Mouse (Mus musculus): Measurements from ENCODE around the gene Lpin1. TPM values are rescaled to one million over a fixed set of nuclear protein-coding genes. Genes with fewer than 3 reads are reported as not detected.

The Lpin1 gene
- polyA plus RNA-seq, 1 experiment, result 34.2 TPM

DNA sequence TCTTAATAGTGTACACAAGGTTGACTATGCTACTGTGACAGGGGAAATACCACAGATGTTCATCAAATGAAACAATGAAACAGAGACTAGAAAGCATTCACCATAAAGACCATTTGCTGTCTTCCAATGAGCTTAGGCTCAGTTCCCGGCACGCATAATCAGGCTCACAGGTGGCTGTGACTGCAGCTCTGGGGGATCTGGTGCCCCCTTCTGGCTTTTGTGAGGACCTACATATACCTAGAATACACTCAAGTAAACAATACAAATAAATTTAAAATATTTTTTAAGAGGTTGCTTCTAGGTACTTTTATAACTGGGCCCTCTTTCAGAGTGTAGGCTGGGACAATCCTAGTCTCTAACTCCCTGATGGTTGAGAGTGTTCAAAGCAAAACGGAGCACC, 106.5 kb downstream of the Lpin1 start:
- WGBS, result 89% methylated on average over 3 of the region's 3 CpGs

DNA sequence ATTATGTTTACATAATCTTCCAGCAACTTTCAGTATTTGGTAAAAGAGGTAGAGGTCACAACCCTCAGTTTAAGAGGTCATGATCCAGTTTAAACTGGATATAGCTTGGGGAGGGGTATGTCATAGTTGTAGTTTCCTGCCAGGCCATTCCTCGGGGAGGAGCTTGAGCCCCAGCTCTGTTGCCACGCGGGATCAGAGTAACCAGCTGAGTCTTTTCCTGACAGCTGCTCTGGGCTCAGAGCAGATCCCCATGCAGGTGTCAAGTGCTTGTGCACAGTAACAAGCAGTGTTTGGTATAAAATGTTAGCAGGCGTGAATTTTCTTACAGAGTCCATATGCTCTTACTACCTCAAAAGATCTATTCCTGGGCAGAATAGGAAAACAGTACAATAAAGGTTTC, 112.8 kb downstream of the Lpin1 start:
- Histone ChIP-seq H3K27ac (ENCODE audit: insufficient read depth, low read depth, low read length) (no peak overlapping the region), H3K4me3 (ENCODE audit: insufficient read depth, low read depth, low read length) (no peak overlapping the region), H3K4me1 (ENCODE audit: control insufficient read depth, insufficient read depth, low read length) (no peaks in the 10 kb centered on the region), H3K36me3 (ENCODE audit: control insufficient read depth, insufficient read depth, low read length) (no peaks in the 10 kb centered on the region), H3K27me3 (replicated peaks; ENCODE audit: control insufficient read depth, insufficient read depth, low read length) (no peaks in the 10 kb centered on the region)
- DNase-seq, result no peak
- WGBS, result 41% methylated on average over 4 of the region's 4 CpGs
- TF ChIP-seq CTCF (conservative IDR thresholded peaks at IDR 0.05; ENCODE audit: insufficient read depth, insufficient read length, low read depth, low read length) (no peak), POLR2A (IDR thresholded peaks at IDR 0.05; ENCODE audit: low read depth, low read length) (no peak)

More for the DNA sequence above, 106.5 kb downstream of the Lpin1 start:
- Histone ChIP-seq H3K27ac (ENCODE audit: insufficient read depth, low read depth, low read length) (no peak overlapping the region), H3K4me3 (ENCODE audit: insufficient read depth, low read depth, low read length) (no peak overlapping the region), H3K36me3 (ENCODE audit: control insufficient read depth, insufficient read depth, low read length) (no peaks in the 10 kb centered on the region), H3K4me1 (ENCODE audit: control insufficient read depth, insufficient read depth, low read length) (no peaks in the 10 kb centered on the region), H3K27me3 (replicated peaks; ENCODE audit: control insufficient read depth, insufficient read depth, low read length) (no peaks in the 10 kb centered on the region)
- 0 out of 2 replicates have a peak, but pooled peaks have one; percentile 2 for TF ChIP-seq CTCF (conservative IDR thresholded peaks at IDR 0.05; ENCODE audit: insufficient read depth, insufficient read length, low read depth, low read length)
- TF ChIP-seq POLR2A (IDR thresholded peaks at IDR 0.05; ENCODE audit: low read depth, low read length), result no peak
- no peak for DNase-seq

DNA sequence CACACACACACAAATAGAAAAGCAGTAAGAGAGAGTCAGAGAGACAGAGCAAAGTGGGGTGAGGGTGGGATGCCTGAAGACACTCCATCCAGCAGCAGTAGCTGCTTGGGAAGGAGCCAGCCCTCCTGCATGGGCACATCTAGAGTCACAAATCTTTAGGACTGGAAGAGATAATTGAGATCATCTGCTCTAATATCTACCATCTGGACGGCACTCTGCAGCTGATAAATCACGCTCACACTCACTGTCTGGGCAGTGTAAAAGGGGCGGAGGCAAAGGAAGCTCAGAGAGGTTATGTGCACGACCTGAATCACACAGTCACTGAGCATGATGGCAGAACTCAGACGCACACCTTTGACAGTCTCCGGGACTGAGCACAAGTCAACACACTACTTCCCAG, 118.1 kb downstream of the Lpin1 start:
- TF ChIP-seq CTCF (conservative IDR thresholded peaks at IDR 0.05; ENCODE audit: insufficient read depth, insufficient read length, low read depth, low read length) (no peak), POLR2A (IDR thresholded peaks at IDR 0.05; ENCODE audit: low read depth, low read length) (no peak)
- DNase-seq, result no peak
- no peaks in the 10 kb centered on the region for H3K27me3 ChIP-seq (replicated peaks; ENCODE audit: control insufficient read depth, insufficient read depth, low read length)
- H3K4me1 ChIP-seq (ENCODE audit: control insufficient read depth, insufficient read depth, low read length), result no peaks in the 10 kb centered on the region
- 59% methylated on average over 6 of the region's 6 CpGs for WGBS
- no peak overlapping the region for H3K27ac ChIP-seq (ENCODE audit: insufficient read depth, low read depth, low read length)
- H3K36me3 ChIP-seq (ENCODE audit: control insufficient read depth, insufficient read depth, low read length), result no peaks in the 10 kb centered on the region
- no peak overlapping the region for H3K4me3 ChIP-seq (ENCODE audit: insufficient read depth, low read depth, low read length)

DNA sequence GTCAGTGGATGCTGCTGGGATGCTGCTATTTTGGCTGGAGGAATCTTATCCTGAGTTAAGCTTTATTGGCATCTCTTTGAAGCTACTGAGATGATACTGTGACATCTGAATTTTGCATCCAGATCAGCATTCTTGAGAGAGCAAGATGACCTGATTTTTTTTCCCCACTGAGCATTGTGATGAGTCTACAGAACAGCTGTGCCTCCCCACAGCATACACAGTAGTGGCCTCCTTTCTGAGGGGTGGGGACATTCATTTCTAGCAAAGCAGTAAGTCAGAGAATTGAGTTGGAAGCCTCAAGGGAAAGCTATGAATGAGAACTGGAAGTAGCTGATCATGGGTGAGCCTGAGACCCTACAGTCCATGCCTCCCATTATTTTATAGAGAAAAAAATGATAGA, 121.9 kb downstream of the Lpin1 start:
- no peak overlapping the region for H3K4me3 ChIP-seq (ENCODE audit: insufficient read depth, low read depth, low read length)
- no peak overlapping the region for H3K27ac ChIP-seq (ENCODE audit: insufficient read depth, low read depth, low read length)
- TF ChIP-seq CTCF (conservative IDR thresholded peaks at IDR 0.05; ENCODE audit: insufficient read depth, insufficient read length, low read depth, low read length) (no peak), POLR2A (IDR thresholded peaks at IDR 0.05; ENCODE audit: low read depth, low read length) (no peak)
- no peaks in the 10 kb centered on the region for H3K4me1 ChIP-seq (ENCODE audit: control insufficient read depth, insufficient read depth, low read length)
- no peak for DNase-seq
- no peaks in the 10 kb centered on the region for H3K27me3 ChIP-seq (replicated peaks; ENCODE audit: control insufficient read depth, insufficient read depth, low read length)
- no peaks in the 10 kb centered on the region for H3K36me3 ChIP-seq (ENCODE audit: control insufficient read depth, insufficient read depth, low read length)

DNA sequence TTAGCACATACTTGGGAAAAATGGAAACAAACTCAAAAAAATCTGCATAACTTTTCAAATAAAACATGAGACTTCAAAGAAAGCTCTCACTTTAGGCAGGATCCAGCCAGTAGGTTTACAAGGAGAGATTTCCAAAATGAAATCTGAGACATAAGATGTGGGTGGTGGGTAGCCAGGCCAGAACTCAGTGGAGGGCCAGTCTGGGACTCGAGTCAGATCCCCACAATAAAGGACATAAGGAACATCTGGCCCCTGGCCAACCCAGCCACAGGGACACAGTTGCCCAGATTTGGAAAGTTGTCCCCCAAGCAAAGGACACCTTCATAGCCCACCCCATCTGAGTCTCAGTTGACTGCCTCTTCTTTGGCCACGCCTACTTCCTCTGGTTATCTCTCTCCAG, 123.3 kb downstream of the Lpin1 start:
- DNase-seq, result no peak
- Histone ChIP-seq H3K36me3 (ENCODE audit: control insufficient read depth, insufficient read depth, low read length) (no peaks in the 10 kb centered on the region), H3K27me3 (replicated peaks; ENCODE audit: control insufficient read depth, insufficient read depth, low read length) (no peaks in the 10 kb centered on the region), H3K4me3 (ENCODE audit: insufficient read depth, low read depth, low read length) (no peak overlapping the region), H3K4me1 (ENCODE audit: control insufficient read depth, insufficient read depth, low read length) (no peaks in the 10 kb centered on the region), H3K27ac (ENCODE audit: insufficient read depth, low read depth, low read length) (no peak overlapping the region)
- TF ChIP-seq CTCF (conservative IDR thresholded peaks at IDR 0.05; ENCODE audit: insufficient read depth, insufficient read length, low read depth, low read length) (no peak), POLR2A (IDR thresholded peaks at IDR 0.05; ENCODE audit: low read depth, low read length) (no peak)
- 47% methylated on average over 2 of the region's 2 CpGs for WGBS

Other genes with a start within 250 kb of the Lpin1 start
- gene Ntsr2, start 42.4 kb upstream of the Lpin1 start, polyA plus RNA-seq (2012; rRNA removed), result 0.27 and 0.30 TPM in 2 replicates
- gene Greb1, start 189.9 kb upstream of the Lpin1 start, polyA plus RNA-seq (2012; rRNA removed), result 0.59 and 0.94 TPM in 2 replicates
- 14.7 and 15.5 TPM in 2 replicates for gene E2f6, start 200.0 kb upstream of the Lpin1 start, polyA plus RNA-seq (2012; rRNA removed)